Mouse (Mus musculus) cerebellum, adult 8-10 months (tissue): Measurements from ENCODE around the gene Armc9.

Source experiments
- DNase-seq: peaks from one replicate; pipeline ENCODE4 v3.0.0; 2022

Gene Armc9

DNA sequence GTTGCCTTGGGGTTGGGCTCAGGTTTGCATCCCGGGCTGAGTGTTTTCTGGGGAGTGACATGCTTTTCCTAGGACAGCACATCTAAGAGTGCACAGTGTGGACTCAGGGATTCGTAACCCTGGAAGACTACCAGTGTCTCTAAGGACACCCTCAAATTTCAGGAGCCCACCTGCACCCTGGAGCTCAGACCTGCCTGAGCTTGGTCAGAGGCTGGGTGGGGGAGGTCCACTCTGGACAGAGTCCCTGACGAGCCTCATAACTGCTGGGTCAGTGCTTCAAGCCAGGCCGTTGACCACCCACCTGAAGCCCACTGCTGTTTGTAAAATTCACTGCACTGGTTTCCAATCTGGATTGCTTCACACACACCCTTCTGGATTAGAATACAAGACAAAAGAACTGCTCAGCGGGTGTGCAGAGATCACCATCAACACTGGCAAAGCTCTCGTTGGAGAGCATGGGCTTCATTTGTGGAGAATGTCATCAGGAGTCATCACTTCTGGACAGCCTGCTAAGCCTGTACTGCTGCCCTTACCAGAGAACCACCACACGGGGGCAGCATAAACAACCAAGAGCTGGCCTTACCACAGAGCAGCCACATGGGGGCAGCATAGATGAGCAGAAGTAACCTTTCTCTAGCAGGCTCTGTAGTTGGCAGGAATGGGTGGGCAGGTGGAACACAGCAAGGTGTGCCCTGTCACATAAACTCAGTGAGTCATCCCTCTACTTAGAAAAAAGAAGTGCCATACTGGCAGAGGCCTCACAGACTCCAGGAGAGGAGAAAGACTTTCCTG lies 24.1 kb downstream of the Armc9 start:
- peak; percentile 88 for DNase-seq

DNA sequence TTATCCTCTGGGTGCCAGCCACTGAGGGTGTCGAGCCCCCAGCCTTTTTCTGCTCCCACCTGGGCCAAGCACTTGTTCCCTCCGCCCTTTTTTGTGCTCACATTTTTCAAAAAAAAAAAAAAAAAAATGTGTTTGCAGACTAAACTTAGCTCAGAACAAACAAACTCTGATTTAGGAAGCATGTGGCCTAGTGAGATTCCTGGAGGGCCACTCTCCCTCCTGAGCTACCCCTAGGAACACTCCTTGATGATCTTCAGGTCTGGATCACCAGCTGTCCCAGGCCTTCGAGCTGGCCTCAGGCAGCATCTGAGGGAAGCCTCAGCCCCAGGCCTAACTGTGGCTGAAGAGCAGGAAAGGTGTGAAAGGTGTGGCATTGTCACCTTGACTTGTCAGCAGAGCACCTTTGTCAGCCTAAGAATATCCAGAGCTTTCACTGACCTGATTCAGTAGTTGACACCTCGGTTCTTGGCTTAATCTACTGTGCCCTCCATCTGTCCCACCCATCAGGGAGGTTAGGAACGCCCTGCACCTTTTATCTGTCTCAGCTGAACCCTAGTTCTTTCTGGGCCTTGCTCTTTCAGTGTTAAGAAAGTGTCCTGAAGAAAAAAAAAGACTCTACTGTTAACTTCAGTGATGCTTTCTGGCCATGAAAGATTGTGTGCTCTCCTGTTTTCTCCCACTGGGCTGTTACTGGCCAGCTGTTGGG lies 27.6 kb downstream of the Armc9 start:
- DNase-seq: peak; percentile 12

DNA sequence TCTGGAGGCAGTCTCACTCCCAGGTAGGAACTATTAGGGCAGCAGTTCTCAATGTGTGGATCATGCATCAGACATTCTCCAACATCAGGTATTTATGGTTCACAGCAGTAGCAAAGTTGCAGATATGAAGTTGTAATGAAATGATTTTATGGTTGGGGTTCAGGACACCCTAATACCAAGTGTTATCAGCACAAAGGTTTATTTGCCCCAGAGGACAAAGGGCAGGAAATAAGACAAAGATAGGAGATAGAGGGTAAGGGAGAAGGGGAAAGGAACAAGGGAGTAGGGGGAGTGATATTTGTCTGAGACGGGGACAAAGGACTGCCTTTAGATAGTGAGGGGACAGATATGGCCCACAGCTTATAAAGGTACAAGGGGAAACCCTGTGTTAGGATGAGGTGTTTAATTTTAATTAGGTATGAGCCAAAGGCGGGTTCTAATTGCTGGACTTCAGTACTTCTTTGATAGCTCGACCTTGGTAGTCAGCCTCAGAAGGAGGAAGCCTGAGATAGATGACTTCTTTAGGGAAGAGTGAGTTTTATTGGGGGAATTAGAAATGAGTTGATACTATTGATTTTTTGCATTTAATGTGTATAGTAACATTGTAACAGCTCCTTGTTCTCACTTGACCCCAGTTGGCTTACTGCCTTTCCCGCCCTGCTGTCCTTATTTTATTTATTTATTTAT lies 29.1 kb downstream of the Armc9 start:
- DNase-seq: no peak

DNA sequence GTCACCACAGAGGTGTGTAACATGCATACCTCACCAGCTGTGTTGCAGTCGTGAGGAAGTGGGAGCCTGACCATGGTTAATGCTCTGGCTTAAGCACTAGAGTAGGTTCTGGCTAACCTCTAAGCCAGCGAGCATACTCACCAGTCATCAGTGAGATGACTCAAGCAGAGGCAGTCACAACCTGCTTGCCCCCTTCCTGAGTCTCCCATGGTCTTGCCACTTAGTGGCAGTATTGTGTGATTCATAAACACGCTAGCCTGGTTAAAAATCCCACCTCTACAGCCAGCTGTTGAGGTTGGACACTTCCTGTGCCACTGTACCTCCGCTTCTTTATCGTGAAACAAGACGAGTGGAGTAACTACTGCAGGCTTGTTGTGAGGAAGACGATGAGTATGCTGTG lies 32.2 kb downstream of the Armc9 start:
- DNase-seq: no peak

DNA sequence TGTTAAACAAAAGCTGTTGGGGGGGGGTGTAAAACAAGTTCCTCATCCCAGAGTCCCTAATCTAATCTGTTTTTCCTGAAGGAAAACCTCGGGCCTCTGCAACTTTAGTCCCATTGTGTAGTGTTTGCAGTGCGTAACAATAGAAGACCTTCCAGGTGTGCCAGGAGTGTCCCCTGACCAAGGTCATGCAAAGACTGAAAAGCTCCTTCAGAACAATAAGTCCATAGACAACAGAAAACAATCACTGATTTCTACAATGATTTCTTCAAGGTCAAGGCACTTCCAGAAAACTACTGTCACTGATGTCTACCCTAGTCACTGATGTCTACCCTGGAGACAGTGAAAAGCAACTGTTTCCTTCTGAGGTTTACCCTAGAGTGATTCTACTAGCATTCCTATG lies 33.3 kb downstream of the Armc9 start:
- DNase-seq: no peak

DNA sequence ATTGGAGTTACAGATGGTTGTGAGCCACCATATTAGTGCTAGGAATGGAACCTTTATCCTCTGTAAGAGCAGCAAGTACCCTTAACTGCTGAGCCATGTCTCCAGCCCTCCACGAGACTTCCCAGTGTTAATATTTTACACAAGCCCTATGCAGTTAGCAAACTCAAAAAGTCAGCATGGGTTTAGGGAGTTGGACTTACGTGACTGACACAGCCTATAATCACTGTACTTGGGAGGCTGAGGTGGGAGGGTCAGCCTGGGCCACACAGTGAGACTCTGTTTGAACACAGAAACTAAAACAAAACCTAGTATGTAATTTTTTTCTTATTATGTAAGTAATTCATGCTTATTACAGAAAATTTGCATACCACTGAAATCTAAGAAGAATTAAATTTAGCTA lies 33.7 kb downstream of the Armc9 start:
- no peak for DNase-seq

DNA sequence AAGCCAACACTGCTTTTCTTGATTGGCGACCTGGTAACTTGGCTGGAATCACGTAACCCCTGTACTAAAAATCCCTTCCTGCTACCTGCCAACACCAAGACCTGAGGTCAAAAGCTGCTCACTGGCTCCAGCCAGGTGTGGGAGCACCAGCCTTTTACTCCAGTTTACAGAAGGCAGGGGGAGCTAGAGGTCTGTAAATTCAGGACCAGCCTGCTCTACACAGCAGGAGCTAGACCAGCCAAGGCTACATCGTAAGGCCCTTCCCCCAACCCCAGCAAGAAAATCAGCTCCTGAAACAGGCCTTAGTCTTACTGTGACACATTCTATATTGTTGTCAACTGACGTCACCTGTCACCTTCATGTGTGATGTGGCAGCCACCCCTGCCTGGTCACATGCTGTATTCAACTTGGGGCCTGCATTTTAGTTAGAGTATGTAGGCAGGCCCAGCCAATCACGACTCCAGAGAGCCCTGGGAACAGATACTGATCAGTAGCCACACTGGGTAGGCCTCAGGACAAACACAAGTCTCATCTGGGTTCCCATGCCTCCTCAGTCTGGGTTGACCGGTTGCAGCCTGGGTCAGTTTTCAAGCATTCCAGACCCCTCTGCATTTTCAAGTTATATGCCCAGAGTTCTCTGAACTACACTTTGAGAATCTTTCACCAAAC lies 34.6 kb downstream of the Armc9 start:
- DNase-seq: no peak

DNA sequence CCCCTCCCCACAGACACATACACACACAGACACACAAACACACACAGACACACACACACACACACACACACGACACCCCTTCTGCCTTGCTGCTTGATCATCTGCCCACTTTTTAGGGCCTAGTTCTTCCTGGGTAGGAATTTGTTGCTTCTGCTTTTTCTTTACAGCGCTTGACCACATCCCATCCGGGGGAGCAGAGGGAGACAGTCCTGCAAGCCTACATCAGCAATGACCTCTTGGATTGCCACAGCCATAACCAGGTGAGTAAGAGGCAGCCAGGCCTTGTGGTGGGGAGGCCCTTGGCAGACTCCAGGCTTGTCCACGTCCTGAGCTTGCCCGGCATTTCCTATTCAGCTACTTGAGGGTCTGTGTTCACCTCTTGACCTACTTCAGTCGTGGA lies 36.3 kb downstream of the Armc9 start:
- DNase-seq: no peak

DNA sequence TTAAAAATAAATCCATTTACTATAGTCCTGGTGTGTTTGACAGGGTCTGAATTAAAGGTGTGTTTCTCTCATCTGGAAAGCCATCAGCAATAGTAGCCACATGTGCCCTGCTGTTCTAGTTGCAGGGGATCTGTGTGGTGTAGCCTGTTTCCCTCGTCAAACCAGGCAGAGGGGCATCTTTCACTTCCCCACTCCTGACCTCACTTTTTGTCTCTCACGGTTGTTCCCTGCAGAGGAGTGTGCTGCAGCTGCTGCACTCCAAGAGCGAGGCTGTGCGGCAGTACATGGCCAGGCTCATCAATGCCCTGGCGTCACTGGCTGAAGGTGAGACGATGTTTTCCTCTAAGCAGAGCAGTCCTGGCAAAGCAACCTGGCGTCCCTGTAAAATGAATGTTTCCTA lies 39.5 kb downstream of the Armc9 start:
- no peak for DNase-seq

DNA sequence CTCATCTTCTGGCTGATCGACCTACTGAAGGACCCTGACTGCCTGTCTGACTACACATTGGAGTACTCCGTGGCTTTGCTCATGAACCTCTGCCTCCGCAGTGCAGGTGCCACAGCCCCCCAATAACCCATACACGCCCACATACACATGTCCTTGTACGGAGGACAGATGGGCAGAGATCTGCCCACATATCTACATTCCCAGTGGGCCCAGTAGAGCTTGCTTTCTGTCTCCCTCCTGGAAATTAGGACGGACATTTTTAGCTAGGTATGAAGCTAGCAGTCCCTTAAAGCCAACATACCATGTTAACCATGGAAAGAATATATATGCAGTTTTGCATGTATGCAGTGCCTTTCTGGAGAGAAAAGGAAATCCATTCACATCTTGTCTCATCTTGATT lies 43.7 kb downstream of the Armc9 start:
- no peak for DNase-seq

DNA sequence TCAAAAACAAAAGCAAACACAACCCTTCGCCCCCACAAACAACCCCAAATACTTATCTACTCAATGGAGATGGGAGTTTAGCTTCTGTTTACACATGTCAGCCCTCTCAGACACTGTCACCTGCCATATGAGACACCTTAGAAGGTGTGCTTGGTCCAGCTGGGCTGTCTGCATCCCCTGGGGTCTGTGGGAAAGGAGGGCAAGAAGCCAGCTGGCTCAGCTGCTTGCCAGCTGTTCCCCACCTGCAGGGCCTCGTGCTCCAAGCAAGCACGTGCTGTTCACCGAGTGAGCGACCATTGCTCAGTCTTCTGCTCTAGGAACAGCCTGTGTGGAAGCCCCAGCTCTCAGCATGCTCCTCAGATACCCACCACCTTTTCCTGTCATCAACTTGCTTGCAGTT lies 44.4 kb downstream of the Armc9 start:
- no peak for DNase-seq

DNA sequence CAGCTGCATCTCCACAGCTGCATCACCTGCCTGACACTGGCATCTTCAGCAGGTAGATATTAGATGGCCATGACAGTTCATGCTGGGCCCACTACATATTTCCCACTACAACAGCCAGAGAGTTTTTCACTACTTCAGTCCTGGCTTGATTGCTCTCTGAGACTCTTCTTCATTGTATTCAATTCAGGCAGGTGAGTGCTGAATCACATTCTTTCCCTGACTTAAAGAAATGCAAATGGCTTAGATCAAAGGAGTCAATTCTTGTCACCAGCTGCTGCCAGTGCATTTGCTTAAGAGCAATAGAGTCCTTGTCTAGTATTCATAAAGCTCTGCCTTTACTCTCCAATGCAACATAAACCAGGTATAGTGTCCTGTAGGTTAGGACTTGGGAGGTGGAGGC lies 46.7 kb downstream of the Armc9 start:
- DNase-seq: no peak

DNA sequence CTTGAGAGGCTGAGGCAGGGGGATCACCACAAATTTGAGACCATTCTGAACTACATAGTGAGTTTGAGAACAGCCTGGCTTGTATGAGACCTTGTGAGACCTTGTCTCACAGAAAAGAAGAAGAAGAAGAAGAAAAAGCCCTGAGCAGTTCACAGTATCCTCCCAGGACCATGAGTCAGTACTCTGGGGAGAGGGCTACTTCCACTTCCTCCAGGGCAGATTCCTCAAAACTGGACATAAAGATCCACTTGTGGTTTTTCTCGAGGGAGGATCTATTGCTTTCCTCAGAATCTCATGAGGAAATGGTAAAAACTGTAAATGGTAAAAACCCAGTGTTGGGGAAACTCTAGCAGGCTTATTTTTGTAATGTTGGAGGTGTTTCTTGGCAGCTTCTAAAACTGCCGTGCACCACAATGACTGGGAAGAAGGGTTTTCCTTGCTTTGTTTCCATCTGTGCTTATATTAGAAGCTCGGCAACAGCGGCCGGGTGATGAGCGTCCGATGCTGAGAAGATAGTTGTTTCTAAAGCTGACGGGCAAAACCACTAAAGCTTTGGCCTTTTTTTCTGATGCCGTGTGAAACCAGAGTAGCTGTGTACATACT lies 48.1 kb downstream of the Armc9 start:
- no peak for DNase-seq

DNA sequence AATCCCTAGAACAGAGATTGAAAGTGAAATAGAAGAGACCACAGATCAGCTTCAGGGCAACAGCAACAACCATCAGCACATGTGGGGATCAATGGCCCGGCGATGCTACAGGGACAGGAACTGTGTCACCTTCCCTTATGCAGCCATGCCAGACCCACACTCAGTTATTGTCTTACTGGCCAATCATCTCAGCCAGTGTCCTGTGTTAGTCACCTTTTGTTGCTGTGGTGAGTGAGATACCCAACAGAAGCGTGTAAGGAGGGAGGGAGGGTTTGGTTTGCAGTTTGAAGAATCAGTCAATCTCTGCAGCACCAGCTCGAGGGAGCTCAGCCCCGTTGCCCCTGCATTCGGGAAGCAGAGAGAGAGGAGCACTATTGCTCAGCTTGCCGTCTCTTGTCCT lies 56.1 kb downstream of the Armc9 start:
- DNase-seq: no peak

DNA sequence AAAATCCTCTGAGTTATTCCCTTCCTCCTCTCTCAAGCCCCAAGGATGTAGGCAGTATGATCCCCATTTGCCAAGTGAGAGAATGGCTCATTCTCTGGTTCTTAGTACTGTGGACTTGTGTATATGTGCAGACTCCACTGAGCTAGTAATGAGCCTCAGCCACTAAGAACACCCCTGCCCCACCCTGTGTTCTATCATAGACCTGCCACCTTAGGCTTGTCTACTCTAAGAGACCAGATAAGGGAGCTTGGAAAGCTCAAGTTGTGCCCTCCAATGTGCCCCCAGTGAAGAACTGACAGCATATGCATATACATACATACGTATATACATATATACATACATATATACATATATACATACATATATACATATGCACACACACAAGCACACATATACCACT lies 56.9 kb downstream of the Armc9 start:
- no peak for DNase-seq

DNA sequence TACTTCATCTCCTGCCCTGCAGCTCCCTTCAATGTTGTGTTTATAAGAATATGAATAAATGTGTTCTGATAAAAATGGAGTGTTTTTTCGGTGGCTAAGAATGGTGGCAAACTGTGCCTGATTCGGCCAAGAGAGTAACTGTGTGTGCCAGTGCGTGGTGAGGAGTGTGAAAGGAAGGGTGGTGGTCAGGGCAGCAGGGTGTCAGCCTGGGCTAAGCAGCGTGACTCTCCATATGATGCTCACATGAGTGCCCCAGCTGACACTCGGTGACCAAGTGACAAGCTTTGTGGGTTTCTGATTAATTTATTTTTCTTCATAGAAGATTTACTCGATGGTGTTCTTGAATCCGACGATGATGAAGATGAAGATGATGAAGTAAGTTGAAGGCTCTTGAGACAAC lies 58.2 kb downstream of the Armc9 start:
- no peak for DNase-seq

DNA sequence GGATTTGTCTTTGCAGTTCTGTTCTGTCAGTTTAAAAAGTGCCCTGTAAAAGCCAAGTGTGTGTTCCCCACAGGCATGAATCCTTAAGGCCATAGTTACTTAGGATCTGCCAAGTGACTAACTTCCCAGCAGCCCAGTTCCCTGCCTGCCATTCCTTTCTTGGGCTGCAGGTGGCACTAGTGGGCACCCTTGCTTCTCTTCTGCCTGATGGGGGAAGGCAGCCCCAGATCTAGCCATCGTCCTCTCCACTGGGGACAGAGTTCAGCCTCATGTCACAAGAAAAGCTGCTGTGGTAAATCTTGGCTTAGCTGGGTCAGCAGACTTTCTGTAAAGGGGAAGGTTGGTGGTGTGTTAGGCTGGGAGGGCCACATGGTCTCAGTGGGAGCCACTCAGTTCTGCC lies 59.6 kb downstream of the Armc9 start:
- DNase-seq: peak; percentile 75

DNA sequence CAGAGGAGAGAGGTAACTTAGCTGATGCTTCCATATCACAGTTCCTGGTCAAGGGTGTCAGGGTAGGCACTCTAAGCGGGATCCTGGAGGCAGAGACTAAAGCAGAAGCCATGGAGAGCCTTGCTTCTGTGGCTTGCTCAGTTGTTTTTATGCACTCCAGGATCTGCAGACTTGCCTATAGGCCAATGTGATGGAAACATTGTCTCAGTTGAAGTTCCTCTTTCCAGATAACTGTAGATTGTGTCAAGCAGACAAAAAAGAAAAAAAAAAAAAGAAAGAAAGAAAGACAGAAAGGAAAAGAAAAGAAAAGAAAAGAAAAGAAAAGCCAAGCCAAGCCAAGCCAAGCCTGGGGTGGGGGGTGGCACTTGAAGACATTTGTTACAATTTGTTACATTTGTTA lies 60.7 kb downstream of the Armc9 start:
- DNase-seq: no peak

DNA sequence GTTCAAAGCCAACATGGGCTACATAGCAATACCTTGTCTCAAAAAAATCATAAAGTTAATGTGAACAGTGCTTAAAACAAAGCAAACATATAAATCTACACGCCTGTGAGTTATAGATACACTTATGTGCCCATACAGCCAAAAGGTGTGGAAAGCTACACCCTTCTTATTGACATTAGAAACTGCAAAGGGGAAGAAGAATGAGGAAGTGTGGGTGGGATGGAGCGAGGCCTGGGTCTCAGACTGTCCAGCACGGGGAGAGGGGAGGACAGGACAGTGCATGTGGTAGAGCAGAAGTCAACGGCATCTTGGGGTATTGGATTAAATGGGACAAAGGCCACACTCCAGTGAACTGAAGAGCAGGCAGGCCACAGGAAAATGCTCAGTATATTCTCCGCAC lies 61.8 kb downstream of the Armc9 start:
- no peak for DNase-seq

DNA sequence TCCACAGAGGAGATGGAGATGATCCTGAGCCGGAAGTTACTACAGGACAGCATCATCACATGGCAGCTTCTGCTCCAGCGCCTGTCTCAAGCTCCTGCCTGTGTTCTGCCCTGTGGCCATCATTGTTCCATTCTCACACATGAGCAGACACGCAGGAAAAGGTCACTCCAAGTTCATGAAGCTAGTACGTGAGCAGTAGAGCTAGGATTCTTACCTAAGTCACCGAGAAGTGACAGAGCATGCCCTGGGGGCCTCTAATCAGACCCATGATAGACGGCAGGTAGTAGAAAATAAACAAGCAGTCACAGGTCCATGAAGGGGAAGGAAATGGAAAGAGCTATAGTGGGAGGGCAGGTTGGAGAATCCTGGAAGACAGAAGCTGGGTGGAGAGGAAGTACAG lies 63.4 kb downstream of the Armc9 start:
- DNase-seq: no peak

DNA sequence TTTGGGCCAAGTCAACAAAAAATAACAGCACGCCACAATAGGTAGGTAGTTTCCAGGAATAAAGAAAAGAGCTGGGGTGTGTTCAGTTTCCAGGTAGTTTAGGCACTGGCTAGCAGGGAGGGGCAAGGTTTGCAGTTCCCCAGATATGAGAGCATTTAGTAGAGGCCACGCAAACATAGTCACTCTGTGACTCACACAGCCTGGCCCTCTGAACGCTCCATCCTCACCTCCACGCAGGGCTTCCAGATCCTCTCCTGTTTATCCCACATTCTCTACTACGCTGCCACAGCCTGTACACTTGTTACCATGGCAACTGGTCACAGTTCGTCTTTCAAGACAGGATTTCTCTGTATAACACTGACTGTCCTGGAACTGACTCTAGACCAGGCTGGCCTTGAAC lies 70.6 kb downstream of the Armc9 start:
- no peak for DNase-seq

DNA sequence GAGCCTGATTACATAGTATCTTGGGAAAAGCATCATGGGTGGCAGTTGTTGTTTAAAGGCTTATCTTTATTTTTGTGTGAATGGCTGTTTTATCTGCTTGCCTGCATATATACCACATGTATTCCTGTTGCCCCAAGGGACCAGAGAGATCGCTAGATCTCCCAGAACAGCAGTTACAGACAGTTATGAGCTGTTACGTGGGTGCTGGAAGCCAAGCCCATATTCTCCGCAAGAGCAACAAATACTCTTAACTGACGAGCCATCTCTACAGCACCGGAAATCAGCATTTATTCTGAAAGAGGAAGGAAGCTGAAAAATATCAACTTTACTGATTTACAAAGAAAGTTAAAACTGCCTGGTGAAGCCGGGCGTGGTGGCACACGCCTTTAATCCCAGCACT lies 74.1 kb downstream of the Armc9 start:
- DNase-seq: no peak

DNA sequence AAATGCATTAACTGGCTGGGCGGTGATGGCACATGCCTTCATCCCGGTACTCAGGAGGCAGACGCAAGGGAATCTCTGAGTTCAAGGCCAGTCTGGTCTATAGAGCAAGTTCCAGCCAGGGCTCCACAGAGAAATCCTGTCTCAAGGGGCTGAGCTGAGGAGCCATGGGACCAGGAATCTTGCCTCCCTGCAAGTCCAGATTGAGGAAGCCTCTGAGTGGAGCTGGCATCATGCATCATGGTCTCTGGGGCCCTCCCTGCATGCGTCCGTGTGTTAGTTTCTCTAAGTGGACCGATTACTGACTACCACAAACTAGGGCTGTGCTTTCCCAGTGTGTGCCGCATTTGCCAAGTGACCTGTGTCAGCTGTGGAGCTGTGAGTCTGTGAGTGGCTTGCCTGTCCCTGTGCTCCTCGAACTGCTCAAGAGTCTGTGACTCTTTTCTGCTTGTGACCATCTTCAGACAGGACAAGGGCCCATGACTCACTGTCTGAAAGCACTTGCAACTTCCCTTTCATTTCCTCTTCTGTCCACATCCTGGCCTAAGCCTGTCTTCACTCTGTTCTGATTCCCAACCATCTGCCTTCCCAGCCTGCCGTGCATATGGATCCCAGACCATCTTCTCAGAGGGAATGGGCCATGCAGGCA lies 74.7 kb downstream of the Armc9 start:
- DNase-seq: no peak
